Mouse (Mus musculus) megakaryocyte-erythroid progenitor cell, adult 5-6 weeks (primary cell): ENCODE measurements at regions not wholly inside any gene's neighbourhood (a gene's known extent, or its start where the extent isn't known, plus 50 kb on each side); places are given as distances from the start of the nearest gene placed in this dataset.

ENCODE experiments used
- ATAC-seq: replicated peaks from 2 replicates; pipeline ENCODE4 v1.8.0; 2016; ENCODE audit warnings: mild to moderate bottlenecking, inconsistent platforms; ENCODE audit not compliant: severe bottlenecking, poor library complexity, low FRiP score, low TSS enrichment

GRCm38 (mm10) chr3:132237344-132237743, 152.3 kb downstream of the Dkk2 start:
- ATAC-seq: no peak

GRCm38 (mm10) chr3:132257834-132258233, 172.7 kb downstream of the Dkk2 start:
- no peak for ATAC-seq

- no peak for ATAC-seq
Measured at GRCm38 (mm10) chr3:132269641-132270040, 184.5 kb downstream of the Dkk2 start.

- ATAC-seq: no peak
Measured at GRCm38 (mm10) chr3:132274786-132275185, 189.7 kb downstream of the Dkk2 start.

- ATAC-seq: no peak
Measured at GRCm38 (mm10) chr3:132277771-132278170, 192.7 kb downstream of the Dkk2 start.

GRCm38 (mm10) chr3:132287714-132288113, 202.6 kb downstream of the Dkk2 start:
- no peak for ATAC-seq

GRCm38 (mm10) chr3:132326961-132327360, 241.9 kb downstream of the Dkk2 start:
- no peak for ATAC-seq

- ATAC-seq: no peak
Measured at GRCm38 (mm10) chr3:132343625-132344024, 258.5 kb downstream of the Dkk2 start.

- ATAC-seq: no peak
Measured at GRCm38 (mm10) chr3:132345856-132346255, 260.8 kb downstream of the Dkk2 start.

- no peak for ATAC-seq
Measured at GRCm38 (mm10) chr3:132349602-132350001, 264.5 kb downstream of the Dkk2 start.

- ATAC-seq: no peak
Measured at GRCm38 (mm10) chr3:132353204-132353603, 268.1 kb downstream of the Dkk2 start.

- ATAC-seq: no peak
Measured at GRCm38 (mm10) chr3:132359596-132359995, 270.0 kb upstream of the Gimd1 start.

GRCm38 (mm10) chr3:132375579-132375978, 254.0 kb upstream of the Gimd1 start:
- no peak for ATAC-seq

- ATAC-seq: no peak
Measured at GRCm38 (mm10) chr3:132417742-132418141, 211.9 kb upstream of the Gimd1 start.

- no peak for ATAC-seq
Measured at GRCm38 (mm10) chr3:132425819-132426671, 203.6 kb upstream of the Gimd1 start.

GRCm38 (mm10) chr3:132427244-132427643, 202.4 kb upstream of the Gimd1 start:
- no peak for ATAC-seq

GRCm38 (mm10) chr3:132428148-132428547, 201.5 kb upstream of the Gimd1 start:
- no peak for ATAC-seq

GRCm38 (mm10) chr3:132431805-132432204, 197.8 kb upstream of the Gimd1 start:
- no peak for ATAC-seq

- ATAC-seq: no peak
Measured at GRCm38 (mm10) chr3:132441226-132441625, 188.4 kb upstream of the Gimd1 start.

- ATAC-seq: no peak
Measured at GRCm38 (mm10) chr3:132453927-132454326, 175.7 kb upstream of the Gimd1 start.

GRCm38 (mm10) chr3:132462348-132462959, 167.2 kb upstream of the Gimd1 start:
- no peak for ATAC-seq
